Mouse (Mus musculus) ZHBTc4 (cell line): ENCODE measurements around the gene Kcna7.

Experiments used
- DNase-seq: peaks from one replicate; pipeline ENCODE4 v3.0.0-alpha.2; 2011; ENCODE audit warnings: low read depth, low spot score

The Kcna7 gene

GRCm38 (mm10) chr7:45458748-45459563, 53.5 kb downstream of the Kcna7 start:
- DNase-seq: peak; percentile 79
